Mouse (Mus musculus) induced T-regulatory cell, adult 2 months (primary cell): ENCODE measurements around the gene Edc3.

ENCODE experiments used
- DNase-seq: peaks from one replicate; pipeline ENCODE4 v3.0.0-alpha.2; 2012; ENCODE audit warnings: low read depth

Gene Edc3

DNA sequence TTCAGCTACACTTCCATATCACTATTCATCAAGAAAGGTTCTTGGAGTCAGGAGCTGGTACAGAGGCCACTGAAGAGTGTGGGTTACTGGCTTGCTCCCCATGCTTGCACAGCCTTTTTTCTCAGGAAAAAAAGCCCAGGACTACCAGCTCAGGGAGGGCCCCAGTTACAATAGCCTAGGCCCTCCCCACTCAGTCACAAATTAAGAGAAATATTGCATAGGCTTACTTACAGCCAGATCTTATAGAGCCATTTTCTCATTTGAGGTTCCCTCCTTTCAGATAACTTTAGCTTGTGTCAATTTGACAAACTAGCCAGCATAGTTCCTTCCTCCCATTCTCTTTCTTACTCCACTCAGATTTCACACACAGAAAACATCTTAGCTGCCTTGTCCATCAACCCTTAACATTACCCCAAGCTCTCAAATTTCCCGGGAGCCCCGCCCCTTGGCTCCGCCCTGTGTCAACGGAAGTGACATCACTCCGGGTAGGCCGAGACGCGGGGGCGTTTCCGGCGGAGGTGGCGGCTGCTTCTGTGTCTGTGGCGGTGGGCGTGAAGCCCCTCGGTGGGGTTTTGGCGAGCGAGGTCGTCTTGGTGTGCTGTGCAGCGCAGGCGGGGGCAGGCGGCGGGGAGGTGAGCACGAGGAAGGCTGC lies at the start of gene Edc3:
Edc3 (plus strand) TSS at position 473 of the 652 bp plus-strand sequence.
- peak; percentile 95 for DNase-seq

DNA sequence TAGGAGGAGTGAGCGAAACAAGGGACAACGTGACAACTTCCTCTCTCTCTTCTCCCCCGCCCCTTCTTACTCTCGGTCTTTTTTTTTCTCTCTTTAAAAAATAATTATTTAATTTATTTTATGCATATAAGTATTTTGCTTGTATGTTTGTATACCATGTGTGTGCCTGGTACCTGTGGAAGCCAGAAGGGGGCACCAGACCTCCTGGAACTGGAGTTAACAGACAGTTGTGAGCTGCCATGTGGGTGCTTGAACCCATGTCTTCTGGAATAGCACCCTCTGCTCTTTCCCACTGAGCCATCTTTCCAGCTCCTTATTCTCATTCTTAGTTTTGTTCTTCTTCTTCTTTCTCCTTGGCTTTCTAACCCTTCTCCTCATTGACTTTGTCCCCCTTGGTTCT lies 49.4 kb upstream of the Edc3 start:
- DNase-seq, result peak; percentile 37

DNA sequence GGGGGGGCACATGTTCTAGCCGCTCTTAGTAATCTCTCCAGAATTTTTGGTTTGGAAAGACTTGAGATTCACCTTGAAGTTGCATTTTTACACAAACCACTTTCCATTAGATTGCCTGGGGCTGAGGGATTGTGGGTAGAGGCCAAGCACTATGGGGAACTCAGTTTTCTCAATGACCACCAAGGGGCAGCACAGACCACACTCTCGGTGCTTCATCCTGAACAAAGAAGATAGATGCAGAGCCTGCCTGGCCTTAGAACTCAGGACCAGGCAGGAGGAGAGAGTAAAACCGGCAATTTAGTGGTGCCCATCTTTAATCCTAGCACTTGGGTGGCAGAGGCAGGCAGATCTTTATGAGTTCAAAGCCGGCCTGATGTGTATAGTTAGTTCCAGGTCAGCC lies 48.6 kb upstream of the Edc3 start:
- peak; percentile 86 for DNase-seq

GRCm38 (mm10) chr9:57660501-57660900 lies 47.8 kb upstream of the Edc3 start:
- DNase-seq, result peak; percentile 9

DNA sequence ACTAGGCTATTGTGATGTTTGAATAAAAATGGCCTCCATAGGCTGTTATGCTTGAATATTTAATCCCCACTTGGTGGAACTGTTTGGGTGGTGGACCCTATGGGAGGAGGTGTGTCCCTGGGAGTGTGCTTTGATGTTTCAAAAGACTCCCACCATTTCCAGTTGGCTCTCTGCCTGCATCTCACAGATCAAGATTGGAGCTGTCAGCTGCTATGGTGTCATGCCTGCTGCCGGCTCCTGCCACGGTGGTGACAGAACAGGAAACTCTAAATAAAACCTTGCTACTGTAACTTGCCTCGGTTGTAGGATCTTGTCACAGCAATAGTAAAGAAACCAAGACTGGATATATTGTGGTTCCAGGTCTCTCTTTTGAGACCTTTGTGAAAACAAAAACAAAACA lies 46.8 kb upstream of the Edc3 start:
- DNase-seq, result no peak

DNA sequence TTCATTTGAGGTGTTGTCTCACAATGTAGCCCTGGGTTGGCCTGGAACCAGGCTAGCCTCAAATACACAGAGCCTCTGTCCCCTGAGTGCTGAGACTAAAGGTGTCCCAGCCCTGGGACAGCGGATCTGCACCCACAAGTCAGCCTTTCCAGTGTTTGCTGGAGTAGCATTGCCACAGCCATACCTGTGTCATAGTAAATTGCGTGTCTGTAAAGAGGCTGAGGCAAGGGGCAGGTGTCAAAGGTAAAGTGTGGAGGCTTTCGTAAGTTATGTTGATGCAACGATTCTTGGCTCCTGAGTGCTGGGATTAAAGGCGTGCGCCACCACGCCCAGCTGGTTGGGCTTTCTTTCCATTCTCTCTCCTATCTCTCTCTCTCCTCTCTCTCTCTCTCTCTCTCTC lies 43.7 kb upstream of the Edc3 start:
- no peak for DNase-seq

GRCm38 (mm10) chr9:57666536-57666935 lies 41.8 kb upstream of the Edc3 start:
- no peak for DNase-seq

DNA sequence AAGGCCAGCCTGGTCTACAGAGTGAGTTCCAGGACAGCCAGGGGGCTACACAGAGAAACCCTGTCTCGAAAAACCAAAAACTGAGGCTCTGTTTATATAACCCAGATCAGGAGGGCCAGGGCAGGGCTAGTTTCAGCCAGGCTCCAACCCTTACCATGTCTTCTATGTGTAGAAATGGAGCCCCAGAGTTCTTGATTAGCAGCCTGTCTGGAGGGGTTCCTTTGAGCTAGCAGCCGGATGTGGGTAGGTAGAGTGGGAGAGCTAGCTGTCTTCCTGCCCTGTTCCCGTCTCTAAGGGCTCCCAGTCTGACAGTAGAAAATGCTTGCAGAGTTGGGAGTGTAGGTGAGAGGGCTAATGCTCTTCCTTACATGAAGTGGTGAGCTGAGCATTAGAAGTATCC lies 41.2 kb upstream of the Edc3 start:
- DNase-seq, result peak; percentile 21

DNA sequence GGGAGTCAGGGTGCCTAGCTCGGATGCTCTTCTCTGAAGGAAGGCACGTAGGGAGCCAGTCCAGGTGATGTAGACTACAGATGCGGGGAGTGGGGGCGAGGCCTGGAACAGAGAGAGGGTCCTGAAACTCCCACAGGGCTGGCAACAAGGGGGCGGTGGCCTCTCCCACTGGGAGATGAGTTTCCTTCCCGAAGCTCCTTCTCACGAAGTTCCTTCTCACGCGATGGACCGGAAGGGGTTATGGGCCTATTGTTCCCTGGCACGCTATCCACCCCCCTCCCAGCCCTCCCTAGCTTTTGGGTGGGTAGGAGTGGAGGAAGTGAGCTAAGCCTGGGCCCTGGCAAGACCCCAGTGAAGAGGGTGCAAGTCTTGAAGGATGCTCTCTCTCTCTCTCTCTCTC lies 40.5 kb upstream of the Edc3 start:
- no peak for DNase-seq

DNA sequence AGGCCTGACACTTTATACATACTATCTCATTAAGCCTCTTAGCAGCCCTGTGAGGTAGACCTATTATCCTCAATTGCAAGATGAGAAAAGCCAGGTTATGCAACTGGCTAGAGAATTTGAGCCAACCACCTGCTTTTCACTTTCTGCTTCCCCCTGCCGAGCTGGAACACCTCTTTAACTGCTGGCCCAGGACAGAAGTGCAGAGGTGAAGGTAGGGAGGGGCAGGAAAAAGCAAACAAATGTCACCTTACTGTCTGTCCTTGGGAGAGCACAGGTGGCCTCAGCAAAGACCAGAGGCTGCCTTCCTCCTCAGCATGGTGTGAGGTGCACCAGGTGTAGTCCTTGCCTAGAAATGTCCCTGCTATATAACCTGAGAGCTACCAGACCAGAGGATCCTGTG lies 40.1 kb upstream of the Edc3 start:
- no peak for DNase-seq

DNA sequence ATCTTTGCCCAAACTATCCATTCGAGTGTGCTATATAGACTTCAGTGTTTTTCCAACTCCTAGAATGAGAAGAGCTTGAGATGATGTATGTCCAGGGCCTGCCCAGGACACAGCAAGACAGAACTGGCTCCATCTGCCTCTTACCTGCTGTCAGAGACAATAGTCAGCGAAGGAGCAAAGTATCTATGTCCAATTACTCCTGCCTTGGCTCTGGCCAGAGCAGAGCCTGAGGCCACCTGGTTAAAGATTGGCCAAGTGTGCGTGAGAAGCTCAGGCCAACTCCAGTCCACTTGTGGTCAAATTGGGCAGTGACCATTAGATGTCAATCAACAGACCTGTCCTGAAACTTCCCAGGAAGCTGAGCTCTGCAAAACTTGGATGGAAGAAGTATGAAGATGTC lies 38.8 kb upstream of the Edc3 start:
- DNase-seq, result no peak

GRCm38 (mm10) chr9:57671037-57671436 lies 37.3 kb upstream of the Edc3 start:
- no peak for DNase-seq

DNA sequence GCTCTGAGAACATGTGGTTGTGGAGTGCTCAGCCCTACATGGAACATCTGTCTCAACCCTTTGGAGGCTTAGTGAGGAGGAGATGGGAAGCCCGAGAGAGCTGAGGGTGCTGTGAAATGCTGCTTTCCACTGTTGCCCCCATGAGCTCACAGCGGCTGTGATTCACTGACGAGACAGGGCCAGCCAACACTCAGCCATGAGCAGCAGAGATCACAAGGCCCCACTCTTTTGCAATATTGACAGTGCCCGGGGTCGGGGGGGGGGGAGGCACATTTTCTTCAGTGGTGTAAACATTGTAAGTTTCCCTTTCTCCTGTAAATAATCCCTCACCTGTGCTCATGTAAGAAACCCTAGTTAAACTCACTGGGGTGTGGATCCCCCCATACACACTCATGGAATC lies 36.8 kb upstream of the Edc3 start:
- DNase-seq, result no peak

GRCm38 (mm10) chr9:57681411-57681810 lies 26.9 kb upstream of the Edc3 start:
- DNase-seq, result no peak

DNA sequence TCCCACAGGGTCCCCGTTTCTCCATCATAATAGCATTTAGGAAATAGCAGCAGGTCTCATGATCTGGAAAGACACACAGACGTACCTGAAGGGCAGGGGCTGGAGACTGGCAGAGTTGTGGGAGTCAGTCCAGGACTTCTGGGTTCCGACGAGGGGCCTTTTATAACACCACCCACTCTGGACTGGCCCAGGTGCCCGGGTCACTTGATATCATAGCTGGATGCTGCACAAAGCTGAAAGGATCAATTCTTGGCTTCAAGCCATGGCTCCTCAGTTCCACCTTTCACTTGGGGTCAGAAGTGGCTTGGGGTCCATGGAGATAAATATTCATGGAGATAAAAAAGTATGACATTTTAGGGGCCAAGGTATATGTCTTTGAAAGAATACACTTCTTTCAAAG lies 24.8 kb upstream of the Edc3 start, which contains the start of gene Cyp1a2:
Cyp1a2 (minus strand) TSS at position 184 of the 400 bp plus-strand sequence.
- DNase-seq, result no peak

GRCm38 (mm10) chr9:57686011-57686410 lies 22.3 kb upstream of the Edc3 start:
- DNase-seq, result no peak

- DNase-seq, result no peak
Observed at GRCm38 (mm10) chr9:57687751-57688150, 20.6 kb upstream of the Edc3 start, which contains the start of gene Cyp1a1. Cyp1a1 (plus strand) TSS chr9:57687928.

DNA sequence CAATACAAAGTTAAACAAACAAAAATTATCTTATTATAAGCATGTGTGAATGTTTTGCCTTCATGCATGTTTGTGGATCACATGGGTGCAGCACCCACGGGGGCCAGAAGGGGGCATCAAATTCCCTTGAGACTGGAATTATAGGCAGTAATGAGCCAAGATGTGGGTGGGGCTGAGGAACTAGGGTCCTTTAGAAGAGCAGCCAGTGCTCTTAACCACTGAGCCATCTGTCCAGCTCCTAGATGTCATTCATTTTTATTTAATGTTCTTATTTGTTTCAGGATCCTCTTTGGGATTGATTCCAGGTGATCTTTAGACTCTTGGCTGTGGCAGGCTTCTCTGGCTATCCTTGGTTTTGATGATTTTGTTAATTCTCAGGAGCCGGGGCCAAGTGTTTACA lies 20.2 kb upstream of the Edc3 start:
- DNase-seq, result peak; percentile 54

DNA sequence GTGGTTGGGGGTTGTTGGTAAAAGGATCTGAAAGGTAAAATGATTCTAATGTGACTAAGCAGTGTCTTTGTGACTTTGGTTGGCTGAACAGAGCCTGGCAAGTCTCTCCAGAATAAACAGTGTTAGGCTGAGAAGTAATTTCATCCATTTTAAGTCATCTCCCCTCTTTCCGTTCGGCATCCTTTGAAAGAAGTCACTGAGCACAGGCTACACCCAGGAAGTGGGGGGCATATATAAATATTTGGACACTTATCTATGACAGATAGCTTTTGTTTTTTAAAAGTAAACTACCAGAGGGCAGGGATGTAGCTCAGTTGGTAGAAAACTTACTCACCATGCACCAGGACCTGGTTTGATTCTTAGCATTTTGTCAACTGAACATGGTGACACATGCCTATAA lies 19.7 kb upstream of the Edc3 start:
- no peak for DNase-seq

DNA sequence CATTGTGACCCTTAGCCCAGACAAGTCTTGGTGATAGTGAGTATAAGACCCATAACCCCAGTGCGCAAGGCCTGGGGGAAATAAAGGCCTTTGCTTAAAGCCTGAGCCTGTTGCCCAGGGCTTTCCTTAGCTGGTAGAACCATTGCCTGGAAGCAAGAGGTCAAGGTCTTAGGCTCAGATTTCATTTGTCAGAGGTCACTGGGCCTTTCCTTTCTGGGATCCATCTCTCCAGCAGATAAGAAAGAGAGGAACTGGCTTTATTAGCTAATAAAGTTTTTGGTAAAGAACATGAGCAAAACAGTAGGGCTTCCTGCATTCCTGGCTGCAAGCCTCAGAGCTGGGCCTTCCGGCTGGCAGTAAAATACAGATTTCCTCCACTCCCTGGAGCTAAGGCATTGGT lies 14.2 kb upstream of the Edc3 start:
- no peak for DNase-seq

DNA sequence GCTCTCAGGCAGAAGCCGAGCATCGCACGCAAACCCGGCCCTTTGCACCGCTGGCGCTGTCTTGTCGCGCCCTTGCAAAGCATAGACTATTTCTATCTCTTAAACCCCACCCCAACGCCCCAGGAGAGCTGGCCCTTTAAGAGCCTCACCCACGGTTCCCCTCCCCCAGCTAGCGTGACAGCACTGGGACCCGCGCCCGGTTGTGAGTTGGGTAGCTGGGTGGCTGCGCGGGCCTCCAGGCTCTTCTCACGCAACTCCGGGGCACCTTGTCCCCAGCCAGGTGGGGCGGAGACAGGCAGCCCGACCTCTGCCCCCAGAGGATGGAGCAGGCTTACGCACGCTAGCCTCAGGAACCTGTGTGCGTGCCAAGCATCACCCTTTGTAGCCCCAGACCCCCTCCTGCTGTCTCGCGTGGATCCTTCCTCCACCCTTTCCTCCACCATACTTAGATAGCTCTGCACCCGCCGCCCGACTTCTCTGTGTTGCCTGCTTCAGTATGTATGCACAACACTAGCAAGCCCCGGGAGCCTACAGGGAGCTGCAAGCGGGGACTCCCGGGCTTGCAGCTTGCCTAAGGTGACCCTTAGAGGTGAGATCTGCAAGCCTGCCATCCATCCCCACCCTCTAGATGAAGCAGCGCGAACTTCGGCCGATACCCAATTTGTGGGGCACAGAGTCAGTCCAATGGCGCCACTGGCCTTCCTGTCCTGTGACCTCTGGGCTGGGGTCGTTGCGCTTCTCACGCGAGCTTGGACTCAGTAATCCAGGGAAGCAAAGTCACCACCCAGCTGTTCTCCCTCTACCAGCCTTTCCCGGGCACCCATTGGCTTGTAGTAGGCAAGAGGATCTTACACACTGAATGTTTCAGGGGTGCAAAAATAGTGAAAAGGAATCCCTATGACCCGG lies 11.7 kb upstream of the Edc3 start:
- DNase-seq, result peak; percentile 28

GRCm38 (mm10) chr9:57697380-57697779 lies 11.0 kb upstream of the Edc3 start:
- no peak for DNase-seq

- DNase-seq, result no peak
Observed at GRCm38 (mm10) chr9:57698466-57699150, 9.7 kb upstream of the Edc3 start.
